Mouse (Mus musculus): ENCODE results near the gene Tgif1.
"Not testable (repeated sequence)": the region's sequence is repeated elsewhere in the genome, so short reads cannot be mapped to it uniquely, and the experiment has no call there.

Tgif1 gene

GRCm38 (mm10) chr17:70838031-70838430 is 15.3 kb downstream of the Tgif1 start:
- DNase-seq, result no peak

- not testable (repeated sequence) for DNase-seq
These were observed 15.9 kb downstream of the Tgif1 start for GRCm38 (mm10) chr17:70837474-70837873.

GRCm38 (mm10) chr17:70836820-70837219 is 16.5 kb downstream of the Tgif1 start:
- no peak for DNase-seq

GRCm38 (mm10) chr17:70835071-70835790 is 18.1 kb downstream of the Tgif1 start:
- DNase-seq, result peak in 1 of 2 experiments; percentile 33

- peak; percentile 64 to 72 for DNase-seq
These were observed 18.8 kb downstream of the Tgif1 start for GRCm38 (mm10) chr17:70834430-70834965.

- DNase-seq, result peak in 1 of 2 experiments; percentile 66
These were observed 20.8 kb downstream of the Tgif1 start for GRCm38 (mm10) chr17:70832544-70832943.

- no peak for DNase-seq
These were observed 21.8 kb downstream of the Tgif1 start for GRCm38 (mm10) chr17:70831591-70831990.

GRCm38 (mm10) chr17:70829943-70830715 is 23.2 kb downstream of the Tgif1 start:
- DNase-seq, result no peak

GRCm38 (mm10) chr17:70829217-70829616 is 24.1 kb downstream of the Tgif1 start:
- no peak for DNase-seq

GRCm38 (mm10) chr17:70828569-70828968 is 24.8 kb downstream of the Tgif1 start:
- no peak for DNase-seq

GRCm38 (mm10) chr17:70828180-70828528 is 25.2 kb downstream of the Tgif1 start:
- DNase-seq, result no peak

GRCm38 (mm10) chr17:70827463-70828179 is 25.7 kb downstream of the Tgif1 start:
- not testable (repeated sequence) for DNase-seq

GRCm38 (mm10) chr17:70826227-70826626 is 27.1 kb downstream of the Tgif1 start:
- DNase-seq, result no peak

GRCm38 (mm10) chr17:70823083-70823482 is 30.3 kb downstream of the Tgif1 start:
- no peak for DNase-seq

- peak; percentile 5 to 51 for DNase-seq
These were observed 35.4 kb downstream of the Tgif1 start for GRCm38 (mm10) chr17:70817862-70818451.

GRCm38 (mm10) chr17:70815001-70815400 is 38.3 kb downstream of the Tgif1 start:
- DNase-seq, result no peak

- DNase-seq, result peak; percentile 50 to 51
These were observed 42.6 kb downstream of the Tgif1 start for GRCm38 (mm10) chr17:70810795-70811194.

GRCm38 (mm10) chr17:70809776-70810175 is 43.6 kb downstream of the Tgif1 start:
- peak in 1 of 2 experiments; percentile 4 for DNase-seq

GRCm38 (mm10) chr17:70808837-70809236 is 44.5 kb downstream of the Tgif1 start:
- DNase-seq, result peak in 1 of 2 experiments; percentile 23

GRCm38 (mm10) chr17:70807885-70808284 is 45.5 kb downstream of the Tgif1 start:
- DNase-seq, result no peak

- no peak for DNase-seq
These were observed 46.7 kb downstream of the Tgif1 start for GRCm38 (mm10) chr17:70806600-70806999.

- no peak for DNase-seq
These were observed 47.5 kb downstream of the Tgif1 start for GRCm38 (mm10) chr17:70805866-70806265.

- no peak for DNase-seq
These were observed 51.3 kb downstream of the Tgif1 start for GRCm38 (mm10) chr17:70802022-70802421.
